ENCODE assay signal across 8 mouse cellular contexts in genomic region chr1:119087539-119087938, GRCm38 (mm10). TPM values are rescaled to one million over a fixed set of nuclear protein-coding genes. Genes with fewer than 3 reads are reported as not detected.
DNase-seq lines count a peak whose midpoint lies in the region; ATAC-seq and TF ChIP-seq lines count a peak whose summit lies in the region.

No protein-coding gene starts in this region.

- H3K9me3 ChIP-seq in limb, embryonic 11.5 days (ENCODE audit: control insufficient read depth, low read length), result no peaks in the 10 kb centered on the region

- intact Hi-C loops in gastrocnemius, postnatal 14 days (cut with DNase I; ENCODE audit: low total_unique reads), result loop anchor here (5.0 kb wide), 1 partner anchor 335 kb away; the partner anchor contains the start of gene Inhbb

- no peak overlapping the region for H3K4me3 ChIP-seq in limb, embryonic 11.5 days (ENCODE audit: low read depth, low read length)
- H3K4me3 ChIP-seq in myocyte, result no peak overlapping the region

- peak; percentile 65 for ATAC-seq in activated CD4-positive, CD25-positive, alpha-beta regulatory T cell, adult 4 months
- peak; percentile 22; the same call in 1 of the 2 replicates for ATAC-seq in limb, embryonic 11.5 days (ENCODE audit: insufficient number of reproducible peaks, low FRiP score, low TSS enrichment, low read depth)

- H3K79me2 ChIP-seq in myocyte (ENCODE audit: control insufficient read depth, insufficient read depth), result no peaks in the 10 kb centered on the region

- no peak overlapping the region for H3ac ChIP-seq in myocyte (ENCODE audit: control insufficient read depth, insufficient read length)

- no peak overlapping the region for H3K4me2 ChIP-seq in limb, embryonic 11.5 days (ENCODE audit: low read depth, severe bottlenecking)
- no peak overlapping the region for H3K4me2 ChIP-seq in myocyte (ENCODE audit: low read depth)

- 12% methylated on average over 3 of the region's 3 CpGs for WGBS in limb, embryonic 11.5 days

- H3K27ac ChIP-seq in limb, embryonic 11.5 days (replicated peaks; ENCODE audit: low read depth, low read length), result no peak overlapping the region

- no peaks in the 10 kb centered on the region for H3K27me3 ChIP-seq in limb, embryonic 11.5 days (ENCODE audit: control insufficient read depth, insufficient read depth, low read length)
- H3K27me3 ChIP-seq in myocyte (ENCODE audit: control insufficient read depth, insufficient read depth, insufficient read length), result peaks cover under 1% of the 10 kb centered on the region

- no peak for TF ChIP-seq POLR2A in myocyte (IDR thresholded peaks at IDR 0.05; ENCODE audit: insufficient read length, low read depth)

- no peaks in the 10 kb centered on the region for H3K4me1 ChIP-seq in limb, embryonic 11.5 days (ENCODE audit: control insufficient read depth, insufficient read depth, low read length)

- H3K9ac ChIP-seq in limb, embryonic 11.5 days (ENCODE audit: low read length), result no peak overlapping the region

- peak; percentile 89 for DNase-seq in 3T3-L1 (ENCODE audit: low read depth, low spot score)
- DNase-seq in cerebellum, postnatal 4 days (ENCODE audit: low spot score in 2 of 2), result peak; percentile 79 to 89
- DNase-seq in gastrocnemius, postnatal 14 days, result peak; percentile 55
- DNase-seq in kidney, adult 8-10 months, result peak; percentile 69 to 87
- peak; percentile 92 for DNase-seq in limb, embryonic 11.5 days (ENCODE audit: low spot score)
- peak; percentile 47 for DNase-seq in telencephalon, adult 2 months (ENCODE audit: low read depth, low spot score)

- H3K36me3 ChIP-seq in limb, embryonic 11.5 days (ENCODE audit: control insufficient read depth, insufficient read depth, low read length), result no peaks in the 10 kb centered on the region
- no peaks in the 10 kb centered on the region for H3K36me3 ChIP-seq in myocyte (ENCODE audit: control insufficient read depth, insufficient read depth)

TF ChIP-seq in myocyte, 11 proteins besides CTCF, POLR2A, EP300 and RAD21:
- TF ChIP-seq TCF3 (IDR thresholded peaks at IDR 0.05; ENCODE audit: insufficient read length, low read depth) (no peak), USF1 (IDR thresholded peaks at IDR 0.05; ENCODE audit: low read depth) (peak; percentile 87)

RNA-seq across cellular contexts. Expression of gene Gli2, which starts 34.1 kb away (rescaled TPM):
- not detected for polyA plus RNA-seq in activated CD4-positive, CD25-positive, alpha-beta regulatory T cell, adult 4 months (2017; shearing (Covaris generic))
- 1 to 10 TPM; 3.3 to 4.5 TPM for total RNA-seq in gastrocnemius, postnatal 14 days (2021)
- polyA plus RNA-seq in limb, embryonic 11.5 days (2014; fragmentation: Nextera tagmentation; extraction: Ambion mirVana), result 17.7 and 17.8 TPM in 2 replicates
- polyA plus RNA-seq in myocyte (2012; fragmentation: generic; extraction: Trizol), result 0.65 TPM

Comparison
In these comparisons a context has a peak if more than half of its experiments do, and no peak if none do; other contexts are left out.
1. RNA of gene Gli2, which starts 34.1 kb away (polyA plus RNA-seq): 17.7 to 17.8 TPM in limb, embryonic 11.5 days; 0.65 TPM in myocyte (single experiment) and not detected in activated CD4-positive, CD25-positive, alpha-beta regulatory T cell, adult 4 months; every median in the first group is over 10 times any median in the second.
2. Peak in every context shown above with its lines, with median percentiles within 50 percentile points of each other: DNase-seq.